Mouse (Mus musculus): ENCODE measurements at regions not wholly inside any gene's neighbourhood (a gene's known extent, or its start where the extent isn't known, plus 50 kb on each side); places are given as distances from the start of the nearest gene placed in this dataset.

- TF ChIP-seq CTCF (IDR thresholded peaks at IDR 0.05; ENCODE audit: low read depth): no peak
- no peak for TF ChIP-seq EP300 (optimal IDR thresholded peaks at IDR 0.05)
Measured at GRCm38 (mm10) chr11:37424312-37425169, 188.8 kb upstream of the Tenm2 start.
